In the genomic region with DNA sequence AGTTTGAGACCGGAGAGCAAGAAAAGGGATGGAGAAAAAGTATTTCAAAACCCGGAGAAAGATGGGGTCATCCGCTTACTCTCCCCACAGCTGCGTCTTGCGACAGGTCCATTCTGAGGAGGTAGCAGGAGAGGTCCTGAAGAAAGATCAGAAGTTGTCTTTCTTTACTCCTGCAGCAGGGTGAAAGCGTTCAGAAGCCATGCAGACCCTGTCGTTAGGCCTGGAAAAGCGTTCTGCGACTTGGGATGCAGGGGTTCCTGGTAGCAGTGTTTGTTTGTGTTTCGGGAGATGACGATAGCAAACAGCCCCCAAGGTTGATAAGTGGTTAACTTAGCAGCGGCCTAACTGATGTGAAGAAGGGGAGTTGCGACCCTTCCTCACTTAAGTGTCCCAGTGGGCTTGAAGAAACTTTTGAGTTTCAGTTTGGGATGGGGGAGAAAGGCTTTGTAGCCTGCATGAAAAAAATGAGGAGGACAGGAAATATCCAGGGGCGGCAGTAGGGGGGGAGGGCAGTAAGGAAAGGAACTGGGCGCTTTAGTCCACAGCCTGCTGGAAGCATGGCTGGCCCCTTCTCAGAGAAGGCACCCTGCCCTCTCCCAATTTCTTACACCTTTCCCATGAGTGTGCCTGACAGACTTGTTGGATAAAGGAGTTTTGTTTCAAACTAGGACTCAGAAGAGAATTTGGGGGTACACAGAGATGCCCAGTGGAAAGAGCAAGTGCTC, we compare ENCODE assay signal across 8 mouse cellular contexts. TPM values are rescaled to one million over a fixed set of nuclear protein-coding genes. Genes with fewer than 3 reads are reported as not detected.
DNase-seq lines count a peak whose midpoint lies in the region; ATAC-seq and TF ChIP-seq lines count a peak whose summit lies in the region.

No protein-coding gene starts in this region.

- intact Hi-C loops in heart, postnatal 14 days (cut with DNase I) = loop anchor here (5.0 kb wide), 3 partner anchors 41 to 126 kb away; a partner anchor contains a TSS

- no peaks in the 10 kb centered on the region for H3K36me3 ChIP-seq in heart, embryonic 12.5 days
- H3K36me3 ChIP-seq in hindbrain, postnatal 0 days (ENCODE audit: insufficient read depth, low read length) = no peaks in the 10 kb centered on the region
- no peaks in the 10 kb centered on the region for H3K36me3 ChIP-seq in midbrain, embryonic 14.5 days (ENCODE audit: control insufficient read depth, insufficient read depth, low read length)

- peaks cover 52% of the 10 kb centered on the region for H3K4me1 ChIP-seq in heart, embryonic 12.5 days (replicated peaks)
- peaks cover 3% of the 10 kb centered on the region; the same call in 1 of the 2 replicates for H3K4me1 ChIP-seq in cortical plate, adult 2 months (ENCODE audit: control insufficient read depth, insufficient read depth, low read length)
- peaks cover 24% of the 10 kb centered on the region for H3K4me1 ChIP-seq in hindbrain, postnatal 0 days (ENCODE audit: insufficient read depth, low read length)
- H3K4me1 ChIP-seq in midbrain, embryonic 14.5 days (ENCODE audit: control insufficient read depth, insufficient read depth, low read length) = peaks cover 47% of the 10 kb centered on the region

- peak overlapping the region; percentile 83 for H3K9ac ChIP-seq in heart, embryonic 12.5 days
- H3K9ac ChIP-seq in hindbrain, postnatal 0 days (replicated peaks; ENCODE audit: low read length) = peak overlapping the region; percentile 95; the same call in 1 of the 2 replicates
- H3K9ac ChIP-seq in midbrain, embryonic 14.5 days (replicated peaks; ENCODE audit: low read length) = peak overlapping the region; percentile 96

- H3K9me3 ChIP-seq in heart, embryonic 12.5 days (replicated peaks) = no peaks in the 10 kb centered on the region
- H3K9me3 ChIP-seq in hindbrain, postnatal 0 days (ENCODE audit: low read length) = no peaks in the 10 kb centered on the region
- no peaks in the 10 kb centered on the region for H3K9me3 ChIP-seq in midbrain, embryonic 14.5 days (ENCODE audit: control insufficient read depth, low read length)

- no peaks in the 10 kb centered on the region for H3K27me3 ChIP-seq in heart, embryonic 12.5 days (replicated peaks)
- H3K27me3 ChIP-seq in hindbrain, postnatal 0 days (ENCODE audit: insufficient read depth, low read length) = no peaks in the 10 kb centered on the region
- H3K27me3 ChIP-seq in midbrain, embryonic 14.5 days (ENCODE audit: control insufficient read depth, insufficient read depth, low read length) = no peaks in the 10 kb centered on the region

- peak overlapping the region; percentile 86 for H3K4me2 ChIP-seq in heart, embryonic 12.5 days
- peak overlapping the region; percentile 90 for H3K4me2 ChIP-seq in hindbrain, postnatal 0 days (ENCODE audit: low read depth, low read length)
- H3K4me2 ChIP-seq in midbrain, embryonic 14.5 days (ENCODE audit: low read length) = peak overlapping the region; percentile 70

- H3K27ac ChIP-seq in heart, embryonic 12.5 days (ENCODE audit: poor library complexity, severe bottlenecking) = peak overlapping the region; percentile 49; the same call in 1 of the 2 replicates
- no peak overlapping the region for H3K27ac ChIP-seq in cortical plate, adult 2 months (ENCODE audit: insufficient read depth, low read length)
- peak overlapping the region; percentile 90; the same call in 1 of the 2 replicates for H3K27ac ChIP-seq in hindbrain, postnatal 0 days
- H3K27ac ChIP-seq in midbrain, embryonic 14.5 days (replicated peaks; ENCODE audit: low read depth, low read length) = no peak overlapping the region

- no peak for TF ChIP-seq CTCF in cortical plate, adult 2 months (IDR thresholded peaks at IDR 0.05; ENCODE audit: extremely low read depth, insufficient read depth, low read length)
- no peak for TF ChIP-seq CTCF in hindbrain, postnatal 0 days (IDR thresholded peaks at IDR 0.05; ENCODE audit: low read depth)

- no peak for ATAC-seq in heart, embryonic 12.5 days (ENCODE audit: insufficient number of reproducible peaks, low FRiP score)
- ATAC-seq in hindbrain, postnatal 0 days = no peak
- ATAC-seq in midbrain, embryonic 14.5 days (ENCODE audit: low FRiP score, low TSS enrichment) = no peak

- DNase-seq in heart, postnatal 14 days = no peak
- DNase-seq in hindbrain, postnatal 0 days (ENCODE audit: low spot score) = no peak
- DNase-seq in midbrain, embryonic 14.5 days = peak; percentile 29
- DNase-seq in right cerebral cortex, adult 18-20 months = no peak
- DNase-seq in cerebellum, adult 9-10 months = no peak
- DNase-seq in thymus, postnatal 0 days (ENCODE audit: low spot score) = no peak

- no peak for TF ChIP-seq POLR2A in cortical plate, adult 2 months (IDR thresholded peaks at IDR 0.05; ENCODE audit: extremely low read depth, insufficient read depth, low read length)

- H3K4me3 ChIP-seq in heart, embryonic 12.5 days = peak overlapping the region; percentile 85
- H3K4me3 ChIP-seq in cortical plate, adult 2 months (ENCODE audit: insufficient read depth, low read length) = peak overlapping the region; percentile 71
- H3K4me3 ChIP-seq in hindbrain, postnatal 0 days (ENCODE audit: low read length) = peak overlapping the region; percentile 85
- peak overlapping the region; percentile 75 for H3K4me3 ChIP-seq in midbrain, embryonic 14.5 days (replicated peaks; ENCODE audit: low read depth, low read length)

- 4% methylated on average over 15 of the region's 15 CpGs for WGBS in heart, embryonic 12.5 days
- WGBS in hindbrain, postnatal 0 days = 7% methylated on average over 15 of the region's 15 CpGs
- WGBS in midbrain, embryonic 14.5 days = 2% methylated on average over 15 of the region's 15 CpGs

RNA-seq across cellular contexts. Expression of a gene that starts 2.0 kb away (rescaled TPM):
- polyA plus RNA-seq in heart, embryonic 12.5 days (2016; fragmentation: Nextera tagmentation; extraction: Ambion mirVana) = 30.7 and 31.2 TPM in 2 replicates
- 10 to 100 TPM; 24.1 to 25.8 TPM for total RNA-seq in heart, postnatal 14 days (2021)
- 23.6 and 23.9 TPM in 2 replicates for polyA plus RNA-seq in cortical plate, adult 2 months (2012; rRNA removed)
- total RNA-seq in hindbrain, postnatal 0 days (2014; rRNA removed) = 25.1 and 28.1 TPM in 2 replicates
- 27.3 and 30.4 TPM in 2 replicates for polyA plus RNA-seq in hindbrain, postnatal 0 days (2015; fragmentation: Nextera tagmentation; extraction: Ambion mirVana)
- 36.2 and 38.1 TPM in 2 replicates for polyA plus RNA-seq in midbrain, embryonic 14.5 days (2014; fragmentation: Nextera tagmentation; extraction: Ambion mirVana)
- polyA plus RNA-seq in thymus, postnatal 0 days (2015; fragmentation: Nextera tagmentation; extraction: Ambion mirVana) = 3.6 and 4.8 TPM in 2 replicates

RNA-seq across cellular contexts. Expression of a gene that starts 43.3 kb away (rescaled TPM):
- polyA plus RNA-seq in heart, embryonic 12.5 days (2016; fragmentation: Nextera tagmentation; extraction: Ambion mirVana) = 54.8 and 55.4 TPM in 2 replicates
- total RNA-seq in heart, postnatal 14 days (2021) = 10 to 100 TPM; 12.5 to 13.1 TPM
- polyA plus RNA-seq in cortical plate, adult 2 months (2012; rRNA removed) = 99.5 and 106 TPM in 2 replicates
- total RNA-seq in hindbrain, postnatal 0 days (2014; rRNA removed) = 193 and 228 TPM in 2 replicates
- polyA plus RNA-seq in hindbrain, postnatal 0 days (2015; fragmentation: Nextera tagmentation; extraction: Ambion mirVana) = 181 and 195 TPM in 2 replicates
- polyA plus RNA-seq in midbrain, embryonic 14.5 days (2014; fragmentation: Nextera tagmentation; extraction: Ambion mirVana) = 321 and 359 TPM in 2 replicates
- polyA plus RNA-seq in thymus, postnatal 0 days (2015; fragmentation: Nextera tagmentation; extraction: Ambion mirVana) = 4.0 and 4.5 TPM in 2 replicates

Comparison
In these comparisons a context has a peak if more than half of its experiments do, and no peak if none do; other contexts are left out.
1. H3K27ac ChIP-seq: peak in heart, embryonic 12.5 days (single experiment) and hindbrain, postnatal 0 days (single experiment); none in cortical plate, adult 2 months (single experiment) and midbrain, embryonic 14.5 days (single experiment).
2. RNA of a gene that starts 43.3 kb away (polyA plus RNA-seq): 321 to 359 TPM in midbrain, embryonic 14.5 days, 181 to 195 TPM in hindbrain, postnatal 0 days, 99.5 to 106 TPM in cortical plate, adult 2 months and 54.8 to 55.4 TPM in heart, embryonic 12.5 days; 4.0 to 4.5 TPM in thymus, postnatal 0 days; every median in the first group is over 10 times any median in the second.
3. Peak in every context shown above with its lines, with median percentiles within 50 percentile points of each other: H3K4me2 ChIP-seq, H3K4me3 ChIP-seq and H3K9ac ChIP-seq.